Mouse (Mus musculus): ENCODE results near the gene Cln6.
A peak's percentile ranks its signal among the peaks of the same experiment; 100 is the strongest.
"Not testable (repeated sequence)": the region's sequence is repeated elsewhere in the genome, so short reads cannot be mapped to it uniquely, and the experiment has no call there.

Gene Cln6

GRCm38 (mm10) chr9:62838506-62839171 lies at the start of gene Cln6:
Cln6 (plus strand) TSS chr9:62838785.
- DNase-seq, result peak; percentile 88

GRCm38 (mm10) chr9:62789856-62790255 lies 48.7 kb upstream of the Cln6 start:
- no peak for DNase-seq

DNA sequence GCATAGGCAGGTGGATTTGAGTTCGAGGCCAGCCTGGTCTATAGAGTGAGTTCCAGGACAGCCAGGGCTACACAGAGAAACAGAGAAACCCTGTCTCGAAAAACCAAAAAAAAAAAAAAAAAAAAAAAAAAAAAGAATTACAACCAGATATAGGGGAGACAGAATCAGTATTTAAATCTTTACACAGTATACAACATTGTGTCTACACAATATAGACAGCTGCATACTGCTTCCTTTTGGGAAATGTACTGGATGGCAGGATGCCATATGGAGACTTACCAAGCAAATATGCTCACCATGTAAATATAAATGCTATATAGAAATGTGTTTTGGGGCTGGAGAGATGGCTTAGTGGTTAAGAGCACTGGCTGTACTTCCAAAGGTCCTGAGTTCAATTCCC lies 39.4 kb upstream of the Cln6 start:
- DNase-seq, result not testable (repeated sequence)

DNA sequence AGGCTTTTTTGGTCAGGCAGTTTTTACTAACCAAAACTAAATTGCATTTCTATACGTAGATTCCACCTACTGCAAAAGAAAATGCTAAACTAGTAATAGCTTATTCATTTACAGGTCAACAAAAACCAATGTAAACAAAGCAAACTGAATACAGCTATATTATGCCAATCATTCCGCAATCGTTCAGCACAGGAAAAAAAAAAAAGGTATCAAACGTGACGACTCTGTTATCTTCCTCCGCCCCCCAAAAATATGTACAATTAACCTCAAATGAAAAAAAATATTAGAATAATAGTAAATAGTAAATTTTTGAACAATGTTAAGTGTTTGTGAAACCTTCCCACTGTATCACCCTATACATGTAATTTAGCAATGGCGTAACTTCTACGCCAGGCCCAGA lies 28.5 kb upstream of the Cln6 start:
- no peak for DNase-seq

GRCm38 (mm10) chr9:62810543-62811515 lies 27.8 kb upstream of the Cln6 start:
- DNase-seq, result no peak

- peak; percentile 91 for DNase-seq
These were observed 27.0 kb upstream of the Cln6 start, which contains the start of gene Fem1b for GRCm38 (mm10) chr9:62811516-62812121. Fem1b (minus strand) TSS chr9:62811934.

DNA sequence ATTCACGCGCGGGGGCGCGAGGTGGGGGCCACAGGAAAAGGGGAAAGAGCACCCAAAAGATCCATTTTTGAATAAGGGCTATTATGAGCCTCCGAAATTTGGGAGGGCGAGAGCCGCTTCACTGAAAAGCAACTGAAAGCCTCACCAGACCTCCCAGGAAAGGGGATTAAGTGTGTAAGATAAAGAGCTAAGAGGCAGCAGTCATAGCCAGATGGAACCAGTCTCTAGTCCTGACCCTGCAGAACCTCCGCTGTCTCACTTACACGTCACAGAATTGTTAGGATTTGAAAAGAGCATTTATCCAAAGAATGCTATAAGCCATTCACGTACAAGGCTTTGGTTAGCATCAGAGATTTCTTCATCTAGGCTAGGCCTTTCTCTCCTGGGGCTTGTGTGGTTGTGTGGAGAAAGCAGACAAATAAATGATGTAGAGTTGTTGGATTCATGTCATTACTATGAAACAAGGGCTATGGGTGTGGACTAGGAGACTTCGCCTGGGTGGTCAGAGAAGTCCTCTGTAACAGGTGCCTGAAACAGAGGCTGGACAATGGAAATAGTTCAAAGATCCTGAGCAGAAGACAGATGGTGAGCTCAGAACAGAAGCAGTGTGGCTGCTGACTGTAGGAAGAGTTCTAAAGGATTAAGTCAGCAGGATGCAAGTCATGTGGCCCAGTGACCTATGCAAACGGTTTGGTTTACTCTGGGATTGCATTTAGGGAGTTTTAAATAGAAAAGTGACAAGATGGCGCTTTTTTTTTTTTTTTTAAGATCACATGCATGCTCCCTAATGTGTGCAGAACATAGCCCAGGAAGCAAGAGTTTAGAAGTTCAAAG lies 26.2 kb upstream of the Cln6 start:
- DNase-seq, result no peak

DNA sequence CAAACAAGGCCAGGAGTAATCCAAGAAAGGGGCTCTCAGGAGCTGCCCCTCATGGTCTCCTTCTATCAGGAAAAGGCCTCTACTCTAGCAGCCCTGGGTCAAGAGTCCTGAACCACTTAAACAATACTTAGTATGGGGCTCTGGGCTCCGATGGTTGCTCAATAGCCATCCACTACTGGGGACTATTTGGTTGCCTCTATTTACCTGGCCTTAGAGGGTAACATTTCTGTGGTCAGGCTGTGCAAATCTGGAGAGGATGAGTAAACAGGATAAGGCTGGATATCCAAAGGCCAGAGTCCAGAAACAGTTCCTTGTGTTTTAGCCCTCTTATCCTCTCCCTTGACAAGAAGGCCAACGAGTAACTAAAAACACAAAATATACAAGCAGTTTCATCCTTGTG lies 23.8 kb upstream of the Cln6 start:
- peak; percentile 84 for DNase-seq

GRCm38 (mm10) chr9:62816323-62817098 lies 22.1 kb upstream of the Cln6 start:
- DNase-seq, result no peak

- peak; percentile 53 for DNase-seq
These were observed 21.4 kb upstream of the Cln6 start for GRCm38 (mm10) chr9:62817099-62817571.

GRCm38 (mm10) chr9:62817828-62818614 lies 20.6 kb upstream of the Cln6 start:
- DNase-seq, result peak; percentile 65

DNA sequence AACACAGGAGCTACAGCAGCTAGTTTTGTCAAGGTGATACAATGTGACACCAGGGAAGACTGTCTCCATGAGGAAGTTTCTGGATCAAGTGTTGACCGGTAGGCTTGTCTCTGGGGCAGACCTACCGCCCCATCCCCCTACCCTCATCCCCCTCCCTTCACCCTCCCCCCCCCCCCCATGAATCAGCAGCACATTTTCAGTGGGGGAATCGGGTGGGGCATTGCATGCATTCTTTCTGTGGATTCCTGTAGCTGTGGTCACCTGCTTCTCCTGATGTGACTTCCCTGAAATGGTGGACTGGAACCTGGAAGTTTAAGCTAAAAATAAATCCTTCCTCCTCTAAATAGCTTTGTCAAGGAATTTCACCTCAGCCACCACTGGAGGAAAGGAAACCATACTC lies 19.1 kb upstream of the Cln6 start:
- no peak for DNase-seq

GRCm38 (mm10) chr9:62819910-62820309 lies 18.7 kb upstream of the Cln6 start:
- not testable (repeated sequence) for DNase-seq

- DNase-seq, result no peak
These were observed 17.8 kb upstream of the Cln6 start for GRCm38 (mm10) chr9:62820829-62821228.

DNA sequence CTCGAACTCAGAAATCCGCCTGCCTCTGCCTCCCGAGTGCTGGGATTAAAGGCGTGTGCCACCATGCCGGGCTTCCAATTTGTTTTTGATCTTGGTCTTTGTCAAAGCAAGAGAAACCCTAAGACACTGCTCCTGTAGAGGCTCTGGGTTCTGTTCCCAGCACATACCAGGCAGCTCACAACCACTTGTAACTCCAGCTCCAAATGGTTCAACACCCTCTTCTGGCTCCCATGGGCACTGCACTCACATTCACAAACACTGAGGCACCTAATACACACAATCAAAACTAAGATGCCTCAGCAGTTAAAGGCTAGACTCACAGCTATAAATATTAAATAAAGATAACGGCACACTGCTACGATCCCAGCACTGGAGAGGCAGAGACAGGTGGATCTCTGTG lies 16.8 kb upstream of the Cln6 start:
- DNase-seq, result no peak

DNA sequence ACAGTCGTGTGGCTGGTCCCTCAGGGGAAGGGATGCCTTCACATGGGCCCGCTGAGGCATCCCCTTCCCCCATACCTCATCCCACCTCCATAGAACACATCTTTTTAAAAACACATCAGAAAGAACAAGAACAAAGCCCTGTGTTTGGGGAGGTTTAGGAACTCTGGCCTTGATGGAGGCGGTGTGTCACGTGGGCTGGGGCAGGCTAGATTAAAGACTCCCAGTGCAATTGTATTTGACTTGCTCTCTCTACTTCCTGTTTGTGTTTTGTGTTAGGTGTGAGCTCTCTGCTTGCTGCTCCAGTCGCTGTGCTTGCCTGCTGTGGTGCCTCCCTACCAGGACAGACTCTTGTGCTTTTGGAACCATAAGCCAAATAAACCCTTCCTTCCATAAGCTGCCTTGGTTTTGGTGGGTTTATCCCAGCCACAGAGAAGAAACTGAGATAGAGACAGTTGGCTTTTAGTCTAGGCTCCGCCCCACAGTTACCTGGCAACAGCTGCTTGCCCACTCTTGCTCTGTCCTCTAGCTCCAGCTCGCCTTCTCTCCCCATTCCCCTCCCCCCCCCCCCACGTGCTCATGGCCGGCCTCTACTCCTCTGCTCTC lies 12.7 kb upstream of the Cln6 start:
- no peak for DNase-seq

- no peak for DNase-seq
These were observed 12.1 kb upstream of the Cln6 start for GRCm38 (mm10) chr9:62826456-62826855.

DNA sequence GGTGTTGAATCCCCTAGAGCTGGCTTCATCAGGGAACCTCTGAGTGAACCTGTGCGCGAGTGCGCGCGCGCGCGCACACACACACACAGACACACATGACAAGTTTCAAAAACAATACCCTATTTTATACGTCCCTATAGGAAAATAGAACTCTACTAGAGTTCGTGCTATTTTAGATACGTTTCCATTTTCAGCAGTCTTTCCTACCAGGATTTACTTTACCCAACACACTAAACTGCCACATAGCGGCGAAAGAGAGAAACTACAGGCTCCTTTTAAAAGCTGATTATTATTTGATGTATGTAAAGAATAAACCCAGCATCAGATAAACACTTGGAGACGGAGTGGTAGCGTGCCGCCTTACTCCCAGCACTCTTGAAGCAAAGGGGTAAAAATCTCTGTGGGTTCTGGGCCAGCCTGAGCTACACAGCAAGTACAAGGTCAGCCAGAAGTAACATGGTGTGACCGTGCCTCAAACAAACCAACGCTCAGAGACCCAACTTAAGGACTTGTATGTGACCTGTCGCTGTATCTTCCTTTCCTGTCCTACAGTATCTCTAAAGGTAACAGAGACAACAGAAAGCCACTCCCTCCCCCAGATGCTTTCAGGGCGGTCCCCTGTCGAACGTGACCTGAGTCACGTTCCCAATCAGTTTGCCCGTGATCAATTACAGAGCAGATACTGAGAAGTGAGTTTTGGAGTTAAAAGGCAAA lies 10.5 kb upstream of the Cln6 start:
- DNase-seq, result peak; percentile 74

- peak; percentile 98 for DNase-seq
These were observed 9.9 kb upstream of the Cln6 start for GRCm38 (mm10) chr9:62828662-62829086.

DNA sequence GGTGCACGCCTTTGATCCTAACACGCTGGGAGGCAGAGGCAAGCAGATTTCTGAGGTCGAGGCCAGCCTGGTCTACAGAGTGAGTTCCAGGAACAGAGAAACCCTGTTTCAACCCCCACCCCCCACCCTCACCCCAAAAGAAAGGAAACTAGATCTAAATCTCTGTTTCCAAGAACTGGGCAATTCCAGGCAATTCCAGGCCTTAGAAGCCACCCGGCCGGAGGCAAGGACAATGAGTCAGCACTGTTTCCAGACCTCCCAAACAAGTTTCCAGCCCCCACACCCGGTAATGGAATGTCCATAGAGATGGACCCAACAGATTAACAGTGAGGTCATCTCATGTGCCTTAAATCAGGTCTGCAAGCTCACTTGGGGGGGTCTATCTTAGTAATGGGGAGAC lies 8.7 kb upstream of the Cln6 start:
- no peak for DNase-seq

All from lung, postnatal 36 days (tissue).